Mouse (Mus musculus) neural tube, embryonic 15.5 days (tissue): ENCODE results near the gene Sumf1. TPM values are rescaled to one million over a fixed set of nuclear protein-coding genes. Genes with fewer than 3 reads are reported as not detected.

Experiments used
- ATAC-seq: fragments of 200-750 bp; cut with Nextera tagmentation; 2 replicates; pipeline ENCODE4 v1.8.0; 2017; ENCODE audit warnings: mild to moderate bottlenecking, moderate TSS enrichment, moderate library complexity; ENCODE audit not compliant: low FRiP score
- H3K27ac ChIP-seq: fragments of 300-500 bp; sonication (generic); replicated peaks from 2 replicates; pipeline ENCODE4 v1.5.1; 2015; ENCODE audit warnings: mild to moderate bottlenecking, inconsistent platforms
- H3K27me3 ChIP-seq: fragments of 300-500 bp; sonication (generic); replicated peaks from 2 replicates; pipeline ENCODE4 v1.6.1; 2015; ENCODE audit warnings: inconsistent platforms
- H3K36me3 ChIP-seq: fragments of 300-500 bp; sonication (generic); 2 replicates; pipeline ENCODE4 v1.6.1; 2015; ENCODE audit warnings: inconsistent platforms
- H3K4me1 ChIP-seq: fragments of 300-500 bp; sonication (generic); 2 replicates; pipeline ENCODE4 v1.6.1; 2015; ENCODE audit warnings: inconsistent platforms
- H3K4me2 ChIP-seq: fragments of 300-500 bp; sonication (generic); 2 replicates; pipeline ENCODE4 v1.6.1; 2015; ENCODE audit warnings: inconsistent platforms, mild to moderate bottlenecking, moderate library complexity
- H3K4me3 ChIP-seq: fragments of 300-500 bp; sonication (generic); replicated peaks from 2 replicates; pipeline ENCODE4 v1.5.1; 2015; ENCODE audit warnings: mild to moderate bottlenecking, inconsistent platforms
- H3K9ac ChIP-seq: fragments of 300-500 bp; sonication (generic); replicated peaks from 2 replicates; pipeline ENCODE4 v1.6.1; 2015; ENCODE audit warnings: mild to moderate bottlenecking, inconsistent platforms
- H3K9me3 ChIP-seq: fragments of 300-500 bp; sonication (generic); replicated peaks from 2 replicates; pipeline ENCODE4 v1.6.1; 2016; ENCODE audit warnings: inconsistent platforms
- WGBS: fragments of 180-500 bp; shearing (Covaris S2); methylation state at CpG from one replicate; pipeline ENCODE4 v1.1.7; 2015; ENCODE audit warnings: mixed read lengths; 5-methylcytosine and 5-hydroxymethylcytosine counted together
- polyA plus RNA-seq: library from polyadenylated mRNA; unstranded; fragments of >200 nt; fragmentation: Nextera tagmentation; extraction: Ambion mirVana; gene quantifications from 2 replicates; pipeline ENCODE4 v1.2.1, GENCODE M21; 2015

The Sumf1 gene
- polyA plus RNA-seq: 11.6 and 13.5 TPM in 2 replicates

- no peaks in the 10 kb centered on the region for H3K36me3 ChIP-seq
- no peaks in the 10 kb centered on the region for H3K27me3 ChIP-seq
- H3K27ac ChIP-seq: no peak within 1 kb of the TSS
- peak within 1 kb of the TSS; percentile 90 for H3K4me3 ChIP-seq
- H3K4me2 ChIP-seq: peak within 1 kb of the TSS; percentile 92
- H3K4me1 ChIP-seq: peaks cover 9% of the 10 kb centered on the region
- peak; percentile 93 for ATAC-seq
- H3K9me3 ChIP-seq: no peaks in the 10 kb centered on the region
- peak within 1 kb of the TSS; percentile 67 for H3K9ac ChIP-seq
- 5% methylated on average over 49 of the region's 49 CpGs for WGBS
Measured at GRCm38 (mm10) chr6:108184847-108185684, at the start of gene Sumf1. Sumf1 (minus strand) TSS chr6:108185582.

GRCm38 (mm10) chr6:108234536-108234935 is 49.2 kb upstream of the Sumf1 start:
- H3K4me3 ChIP-seq: no peak overlapping the region
- no peak overlapping the region for H3K27ac ChIP-seq
- no peak overlapping the region for H3K4me2 ChIP-seq
- ATAC-seq: no peak
- H3K4me1 ChIP-seq: peaks cover 25% of the 10 kb centered on the region
- H3K36me3 ChIP-seq: no peaks in the 10 kb centered on the region
- H3K9ac ChIP-seq: no peak overlapping the region
- H3K27me3 ChIP-seq: no peaks in the 10 kb centered on the region
- WGBS: 81% methylated on average over 6 of the region's 6 CpGs
- H3K9me3 ChIP-seq: no peaks in the 10 kb centered on the region

- Histone ChIP-seq H3K4me3 (no peak overlapping the region), H3K4me2 (no peak overlapping the region), H3K9ac (no peak overlapping the region), H3K27ac (no peak overlapping the region), H3K9me3 (no peaks in the 10 kb centered on the region), H3K36me3 (no peaks in the 10 kb centered on the region), H3K4me1 (peaks cover 25% of the 10 kb centered on the region), H3K27me3 (no peaks in the 10 kb centered on the region)
- no peak for ATAC-seq
- WGBS: 55% methylated on average over 6 of the region's 6 CpGs
Measured at GRCm38 (mm10) chr6:108233070-108233469, 47.7 kb upstream of the Sumf1 start.

- no peaks in the 10 kb centered on the region for H3K36me3 ChIP-seq
- no peak overlapping the region for H3K9ac ChIP-seq
- no peak for ATAC-seq
- no peak overlapping the region for H3K4me3 ChIP-seq
- peaks cover 20% of the 10 kb centered on the region for H3K4me1 ChIP-seq
- WGBS: 73% methylated on average over 11 of the region's 11 CpGs
- H3K9me3 ChIP-seq: no peaks in the 10 kb centered on the region
- H3K27me3 ChIP-seq: no peaks in the 10 kb centered on the region
- no peak overlapping the region for H3K27ac ChIP-seq
- H3K4me2 ChIP-seq: no peak overlapping the region
Measured at GRCm38 (mm10) chr6:108231892-108232710, 46.7 kb upstream of the Sumf1 start.

- Histone ChIP-seq H3K36me3 (no peaks in the 10 kb centered on the region), H3K27ac (no peak overlapping the region), H3K4me1 (peaks cover 10% of the 10 kb centered on the region), H3K9ac (no peak overlapping the region), H3K4me3 (no peak overlapping the region), H3K4me2 (no peak overlapping the region), H3K27me3 (no peaks in the 10 kb centered on the region), H3K9me3 (no peaks in the 10 kb centered on the region)
- no peak for ATAC-seq
- 89% methylated on average over 3 of the region's 3 CpGs for WGBS
Measured at GRCm38 (mm10) chr6:108230608-108231007, 45.2 kb upstream of the Sumf1 start.

- H3K9ac ChIP-seq: no peak overlapping the region
- H3K4me1 ChIP-seq: peaks cover 7% of the 10 kb centered on the region; the same call in 1 of the 2 replicates
- no peaks in the 10 kb centered on the region for H3K36me3 ChIP-seq
- H3K4me2 ChIP-seq: no peak overlapping the region
- H3K9me3 ChIP-seq: no peaks in the 10 kb centered on the region
- ATAC-seq: no peak
- H3K27ac ChIP-seq: no peak overlapping the region
- H3K4me3 ChIP-seq: no peak overlapping the region
- 4% methylated on average over 2 of the region's 2 CpGs for WGBS
- no peaks in the 10 kb centered on the region for H3K27me3 ChIP-seq
Measured at GRCm38 (mm10) chr6:108228601-108229000, 43.2 kb upstream of the Sumf1 start.

GRCm38 (mm10) chr6:108228048-108228447 is 42.7 kb upstream of the Sumf1 start:
- Histone ChIP-seq H3K36me3 (no peaks in the 10 kb centered on the region), H3K4me3 (no peak overlapping the region), H3K27me3 (no peaks in the 10 kb centered on the region), H3K9ac (no peak overlapping the region), H3K27ac (no peak overlapping the region), H3K4me1 (peaks cover 2% of the 10 kb centered on the region; the same call in 1 of the 2 replicates), H3K9me3 (no peaks in the 10 kb centered on the region), H3K4me2 (no peak overlapping the region)
- 79% methylated on average over 6 of the region's 6 CpGs for WGBS
- no peak for ATAC-seq

GRCm38 (mm10) chr6:108227461-108227860 is 42.1 kb upstream of the Sumf1 start:
- WGBS: 88% methylated on average over 6 of the region's 6 CpGs
- no peak for ATAC-seq

GRCm38 (mm10) chr6:108226230-108226629 is 40.8 kb upstream of the Sumf1 start:
- no peaks in the 10 kb centered on the region for H3K36me3 ChIP-seq
- H3K4me1 ChIP-seq: no peaks in the 10 kb centered on the region
- H3K9ac ChIP-seq: no peak overlapping the region
- WGBS: 55% methylated on average over 7 of the region's 7 CpGs
- H3K27ac ChIP-seq: no peak overlapping the region
- no peak overlapping the region for H3K4me3 ChIP-seq
- H3K4me2 ChIP-seq: no peak overlapping the region
- ATAC-seq: no peak
- no peaks in the 10 kb centered on the region for H3K9me3 ChIP-seq
- H3K27me3 ChIP-seq: no peaks in the 10 kb centered on the region

More at GRCm38 (mm10) chr6:108227461-108227860, 42.1 kb upstream of the Sumf1 start:
- Histone ChIP-seq H3K27ac (no peak overlapping the region), H3K9me3 (no peaks in the 10 kb centered on the region), H3K4me3 (no peak overlapping the region), H3K36me3 (no peaks in the 10 kb centered on the region), H3K27me3 (no peaks in the 10 kb centered on the region), H3K9ac (no peak overlapping the region), H3K4me2 (no peak overlapping the region), H3K4me1 (no peaks in the 10 kb centered on the region)

- H3K36me3 ChIP-seq: no peaks in the 10 kb centered on the region
- H3K27me3 ChIP-seq: no peaks in the 10 kb centered on the region
- no peak overlapping the region for H3K4me3 ChIP-seq
- no peaks in the 10 kb centered on the region for H3K9me3 ChIP-seq
- no peak overlapping the region for H3K27ac ChIP-seq
- ATAC-seq: no peak
- H3K4me2 ChIP-seq: no peak overlapping the region
- 92% methylated on average over 2 of the region's 2 CpGs for WGBS
- H3K9ac ChIP-seq: no peak overlapping the region
- no peaks in the 10 kb centered on the region for H3K4me1 ChIP-seq
Measured at GRCm38 (mm10) chr6:108225027-108225426, 39.6 kb upstream of the Sumf1 start.

GRCm38 (mm10) chr6:108224361-108224760 is 39.0 kb upstream of the Sumf1 start:
- WGBS: 93% methylated on average over 4 of the region's 4 CpGs
- Histone ChIP-seq H3K4me2 (no peak overlapping the region), H3K4me3 (no peak overlapping the region), H3K4me1 (no peaks in the 10 kb centered on the region), H3K27me3 (no peaks in the 10 kb centered on the region), H3K9me3 (no peaks in the 10 kb centered on the region), H3K9ac (no peak overlapping the region), H3K27ac (no peak overlapping the region), H3K36me3 (no peaks in the 10 kb centered on the region)
- no peak for ATAC-seq

- Histone ChIP-seq H3K9ac (no peak overlapping the region), H3K9me3 (no peaks in the 10 kb centered on the region), H3K4me2 (no peak overlapping the region), H3K27ac (no peak overlapping the region), H3K4me3 (no peak overlapping the region), H3K4me1 (no peaks in the 10 kb centered on the region), H3K36me3 (no peaks in the 10 kb centered on the region), H3K27me3 (no peaks in the 10 kb centered on the region)
- ATAC-seq: no peak
- whole genome bisulfite sequencing: 93% methylated on average over 5 of the region's 5 CpGs
Measured at GRCm38 (mm10) chr6:108222875-108223274, 37.5 kb upstream of the Sumf1 start.
